Mouse (Mus musculus): Measurements from ENCODE around the gene Grid2ip.

GRCm38 (mm10) chr5:143406548-143406947 is 49.4 kb downstream of the Grid2ip start:
- TF ChIP-seq CTCF (conservative IDR thresholded peaks at IDR 0.05; ENCODE audit: low read length) (no peak), POU5F1 (IDR thresholded peaks at IDR 0.05; ENCODE audit: borderline replicate concordance, low read length) (no peak), NANOG (IDR thresholded peaks at IDR 0.05; ENCODE audit: borderline replicate concordance, low read length) (no peak)
